Mouse (Mus musculus): ENCODE results near the gene Ccdc103.

The Ccdc103 gene

DNA sequence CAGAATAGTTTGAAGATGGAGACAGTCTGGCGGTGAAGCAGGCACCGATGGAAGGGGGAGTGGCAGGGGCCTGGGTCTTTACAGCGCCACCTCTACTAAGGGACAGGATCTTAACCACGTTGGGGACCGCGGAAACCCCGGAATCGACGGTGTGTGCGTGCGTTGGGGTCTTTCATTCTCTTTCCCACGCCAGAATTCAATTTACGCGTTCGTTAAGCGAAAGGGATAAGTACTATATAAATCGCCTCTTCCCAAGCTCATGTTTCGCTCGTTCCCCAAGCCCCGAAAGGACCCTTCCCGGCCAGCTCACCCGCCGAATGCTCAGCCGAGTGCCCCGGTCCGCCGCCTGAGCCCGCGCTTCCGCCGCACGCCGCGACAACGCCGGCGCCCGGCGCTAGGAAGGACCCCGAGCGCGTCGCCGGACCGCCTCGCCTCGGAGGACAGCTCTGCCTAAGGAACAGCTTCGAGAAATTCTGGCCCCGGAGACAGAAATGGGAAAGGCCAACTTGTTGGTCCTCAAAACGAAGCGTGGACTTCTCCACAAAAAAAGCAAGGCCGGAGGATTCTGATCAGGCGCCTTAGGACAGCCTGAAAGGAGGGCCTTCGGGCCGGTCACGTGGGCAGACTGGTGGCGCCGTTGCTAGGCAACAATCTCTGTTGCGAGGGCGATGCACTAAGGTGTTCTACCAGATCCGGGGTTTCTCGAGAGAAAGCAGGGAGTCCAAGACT lies at the start of gene Ccdc103, which contains the start of gene Eftud2:
Gene Ccdc103 (plus strand): TSS at position 620 of the 729 bp plus-strand sequence.
Gene Eftud2 (minus strand): TSS at position 401 of the 729 bp plus-strand sequence.
- peak; percentile 92 to 95 for DNase-seq

DNA sequence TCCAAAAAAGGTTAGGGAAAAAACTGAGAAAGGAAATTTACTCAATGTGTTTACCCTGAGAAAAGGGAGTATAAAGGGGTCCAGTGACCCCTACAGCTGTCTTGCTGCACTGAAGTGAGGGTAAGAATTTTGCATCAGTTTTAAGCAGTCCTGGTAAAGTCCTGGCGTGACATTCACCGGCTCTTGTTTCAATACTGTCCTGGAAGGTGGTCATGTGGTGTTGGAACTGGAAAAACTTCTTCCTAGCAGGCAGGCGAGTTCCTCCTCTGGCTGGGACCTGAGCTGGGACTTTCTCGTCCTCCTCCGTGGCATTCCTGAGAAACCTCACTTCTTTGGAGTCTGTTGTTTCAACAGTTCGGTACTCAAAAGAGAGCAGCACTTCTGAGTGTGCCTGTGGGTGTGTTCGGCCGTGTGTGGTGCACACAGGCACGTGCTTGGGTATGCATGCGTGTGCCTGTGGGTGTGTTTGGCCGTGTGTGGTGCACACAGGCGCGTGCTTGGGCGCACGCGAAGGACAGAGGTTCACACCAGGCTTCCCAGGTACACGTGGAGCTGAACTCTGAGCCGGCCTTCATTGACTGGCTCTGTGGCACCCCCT lies 48.2 kb upstream of the Ccdc103 start:
- no peak for DNase-seq

DNA sequence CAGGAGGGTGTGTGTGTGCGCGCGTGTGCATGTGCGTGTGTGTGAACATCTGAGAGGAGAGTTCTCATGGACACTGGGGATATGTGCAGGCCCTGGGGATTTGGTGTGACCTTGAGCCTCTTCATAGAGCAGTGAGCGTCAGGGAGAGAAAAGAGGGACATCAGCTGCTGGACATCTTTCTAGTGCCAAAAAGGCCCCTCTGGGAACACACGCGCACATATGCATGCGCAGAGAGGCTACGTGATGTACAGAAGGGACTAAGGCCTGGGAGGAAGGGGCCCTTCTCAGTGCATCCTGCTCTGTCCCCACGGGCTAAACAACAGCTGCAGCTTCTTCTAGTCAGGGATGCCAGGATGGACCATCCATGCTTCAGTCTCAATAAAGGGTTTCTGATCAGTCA lies 46.8 kb upstream of the Ccdc103 start:
- DNase-seq, result no peak

DNA sequence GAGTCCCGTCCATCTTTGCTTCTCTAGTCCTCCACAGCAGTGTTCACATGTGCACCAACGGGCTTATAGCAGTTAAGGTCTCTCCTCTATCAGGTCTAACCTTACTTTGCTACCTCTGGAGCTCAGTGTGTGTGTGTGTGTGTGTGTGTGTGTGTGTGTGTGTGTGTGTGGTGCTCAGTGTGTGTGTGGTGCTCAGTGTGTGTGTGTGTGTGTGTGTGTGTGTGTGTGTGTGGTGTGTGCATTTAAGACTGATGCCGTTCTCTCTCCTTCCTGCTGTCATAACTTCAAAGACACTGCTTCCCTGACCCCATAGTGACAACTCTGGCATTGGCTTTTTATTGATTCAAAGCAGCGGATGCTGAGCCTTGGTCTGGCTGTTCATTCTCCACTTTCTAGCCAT lies 45.5 kb upstream of the Ccdc103 start, which contains the start of gene Higd1b:
Gene Higd1b (plus strand): TSS at position 301 of the 400 bp plus-strand sequence.
- no peak for DNase-seq

DNA sequence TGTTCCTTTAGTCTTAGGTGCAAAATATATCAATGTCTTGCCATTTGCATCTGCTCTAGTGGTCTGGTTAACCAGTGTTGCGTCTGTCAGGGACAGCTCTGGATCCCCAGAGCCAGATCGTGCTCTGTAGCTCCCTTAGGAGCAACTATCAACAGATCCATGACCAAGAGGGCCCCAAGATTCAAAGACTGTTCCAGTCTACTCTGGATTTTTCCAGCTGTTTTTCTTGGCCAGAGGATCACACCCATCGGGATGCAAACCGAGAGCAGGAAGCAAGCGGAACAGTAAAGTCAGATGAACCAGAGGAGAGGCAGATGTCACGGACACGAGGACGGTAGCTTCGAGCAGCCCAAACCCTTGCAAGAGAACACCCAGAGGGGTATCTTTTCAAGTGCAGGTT lies 44.9 kb upstream of the Ccdc103 start:
- no peak for DNase-seq

DNA sequence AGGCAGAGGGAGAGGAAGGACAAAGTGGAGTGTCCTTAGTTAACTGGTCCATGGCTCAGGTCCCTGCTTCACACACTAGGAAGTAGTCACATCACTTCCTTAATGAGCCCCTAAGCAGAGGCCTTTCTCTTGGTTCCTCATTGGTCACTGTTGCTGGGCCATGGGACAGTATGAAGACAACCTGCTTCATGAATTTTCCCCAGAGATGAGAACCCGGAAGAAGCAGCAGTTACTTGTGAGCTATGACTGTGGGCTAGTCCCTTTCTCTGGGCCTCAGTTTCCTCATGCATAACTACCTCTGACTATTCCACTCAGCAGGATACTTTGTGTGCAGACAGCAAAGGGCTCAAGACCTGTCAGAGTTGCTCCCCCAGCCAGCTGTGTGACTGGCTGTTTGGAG lies 43.6 kb upstream of the Ccdc103 start:
- no peak for DNase-seq

DNA sequence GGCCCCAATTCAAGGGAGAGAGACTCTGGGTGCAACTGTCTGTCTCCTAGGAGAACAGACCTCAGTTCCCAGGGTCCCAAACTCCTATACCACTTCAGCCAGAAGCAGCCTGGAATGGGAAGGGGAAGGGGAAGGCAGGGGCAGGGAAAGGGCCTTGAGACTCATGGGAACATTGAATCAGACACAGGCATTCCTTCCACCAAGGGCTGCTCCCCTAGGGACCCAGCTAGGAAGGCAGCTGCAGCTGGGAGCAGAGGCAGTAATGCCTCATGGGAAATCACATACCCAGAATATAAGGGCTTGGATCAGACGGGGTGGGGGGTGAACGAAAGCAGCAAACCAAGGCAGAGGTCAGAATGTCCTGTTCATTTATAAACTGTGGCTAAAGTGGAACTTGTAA lies 42.9 kb upstream of the Ccdc103 start:
- peak in 1 of 2 experiments; percentile 34 for DNase-seq

DNA sequence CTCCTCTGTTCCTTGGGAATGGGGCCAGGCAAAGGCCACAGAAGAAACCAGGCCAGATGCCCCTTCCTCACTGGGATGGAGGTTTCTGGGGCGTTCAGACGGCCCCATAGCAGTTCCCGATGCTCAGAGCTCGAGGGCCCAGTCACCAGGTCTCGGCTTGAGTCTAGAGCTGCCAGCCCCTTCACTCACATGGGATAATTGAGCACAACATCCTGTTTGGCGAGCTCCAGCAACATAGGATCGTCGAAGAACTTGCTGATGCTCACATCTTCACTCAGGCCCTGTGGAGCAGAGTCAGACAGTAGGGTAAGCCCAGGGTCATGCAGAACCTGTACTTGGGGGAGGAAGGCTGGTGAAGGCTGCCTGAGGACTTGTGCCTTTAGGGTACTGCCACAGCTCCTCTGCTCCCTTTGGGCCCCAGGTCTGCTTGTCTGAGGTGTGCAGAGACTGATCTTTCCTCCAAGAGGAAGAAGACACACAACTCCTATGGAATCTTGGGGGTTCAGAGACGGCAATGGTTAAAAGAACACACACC lies 42.3 kb upstream of the Ccdc103 start:
- DNase-seq, result no peak

DNA sequence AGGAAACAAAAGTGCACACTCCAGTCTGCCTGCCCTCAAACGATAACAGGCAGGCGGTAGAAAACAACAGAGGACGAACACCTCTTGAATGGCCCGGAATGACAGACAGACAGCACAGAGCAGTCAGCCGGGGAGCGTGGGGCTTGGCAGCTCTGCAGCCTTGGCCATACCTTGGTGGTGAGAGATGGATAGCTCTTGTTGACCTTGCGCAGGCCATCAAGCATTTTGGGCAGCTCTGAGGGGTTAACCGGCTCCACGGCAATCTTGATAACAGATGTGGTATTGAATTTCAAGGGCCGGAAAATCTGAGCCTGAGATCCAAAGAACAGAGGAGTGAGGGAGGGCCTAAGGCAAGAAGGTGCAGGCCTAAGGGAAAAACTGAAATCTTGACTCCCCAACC lies 35.1 kb upstream of the Ccdc103 start:
- no peak for DNase-seq

DNA sequence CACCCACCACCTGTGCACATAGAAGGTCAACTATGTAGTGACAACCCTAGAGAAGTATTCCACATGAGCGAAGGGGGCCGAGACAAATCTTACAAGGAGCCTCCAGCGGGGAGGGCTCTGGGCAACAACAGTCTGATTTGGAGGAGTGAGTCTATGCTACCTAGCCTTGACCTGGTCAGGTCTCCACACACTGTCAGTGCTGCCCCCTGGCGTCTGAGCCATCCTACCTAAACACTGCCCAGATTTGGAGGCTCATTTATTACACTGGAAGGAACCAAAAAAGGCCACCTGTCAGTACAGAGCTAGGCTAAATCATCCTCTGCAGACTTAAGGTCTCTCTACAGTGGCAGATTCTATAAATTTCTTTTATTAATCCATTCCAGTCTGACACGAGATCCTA lies 29.1 kb upstream of the Ccdc103 start:
- peak; percentile 69 to 93 for DNase-seq

DNA sequence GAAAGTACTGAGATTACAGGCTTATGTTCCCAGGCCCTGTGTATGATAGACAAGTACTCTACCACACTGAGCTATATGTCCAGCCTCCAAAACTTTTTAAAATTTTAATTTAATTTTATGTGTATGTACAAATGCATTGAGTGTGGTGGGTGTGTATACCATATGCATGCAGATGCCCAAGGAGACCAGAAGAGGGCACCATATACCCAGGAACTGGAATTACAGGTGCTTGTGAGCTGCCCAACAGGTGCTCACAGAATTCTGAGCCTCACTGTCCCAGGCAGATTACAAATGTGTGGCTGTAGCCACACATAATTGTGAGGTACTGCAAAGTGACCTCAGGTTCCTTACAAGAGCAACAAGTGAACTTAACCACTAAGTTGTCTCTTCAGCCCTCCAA lies 27.2 kb upstream of the Ccdc103 start:
- no peak for DNase-seq

DNA sequence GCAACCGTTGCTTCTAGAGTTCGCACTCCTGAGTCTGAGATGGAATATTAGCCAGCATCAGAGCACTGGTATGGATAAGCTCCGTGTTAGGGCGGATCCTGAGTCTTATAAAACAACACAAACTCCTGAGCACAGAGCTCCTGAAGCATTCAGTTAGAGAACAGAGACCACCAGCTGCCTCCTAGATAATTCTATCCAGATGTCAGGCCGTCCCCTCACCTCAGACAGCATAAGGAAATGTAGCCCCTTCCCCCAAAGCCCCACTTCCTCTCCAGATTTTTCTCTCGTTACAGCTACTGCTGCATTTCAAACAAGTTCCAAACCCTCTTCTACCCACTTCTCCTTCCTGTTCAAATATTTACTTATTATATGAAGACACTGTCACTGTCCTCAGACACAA lies 25.1 kb upstream of the Ccdc103 start:
- no peak for DNase-seq

DNA sequence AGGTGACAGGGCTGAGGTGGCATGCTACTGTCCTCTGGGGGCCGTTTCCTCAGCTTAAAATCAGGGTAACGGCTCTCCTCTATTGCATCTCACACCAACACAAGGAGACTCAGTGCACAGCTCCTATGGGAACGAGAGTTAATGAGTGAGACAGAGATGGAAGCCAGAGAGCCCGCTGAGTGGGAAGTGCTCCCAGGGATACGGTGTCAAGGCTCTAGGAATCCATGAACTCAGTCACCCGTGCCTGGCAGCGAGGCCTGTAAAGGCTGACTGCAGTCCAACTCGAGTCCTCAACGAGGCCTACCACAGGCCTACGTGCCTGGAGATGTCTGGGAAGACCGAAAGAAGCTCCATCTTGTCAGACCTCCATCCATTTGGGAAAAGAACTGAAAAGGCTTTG lies 22.1 kb upstream of the Ccdc103 start:
- DNase-seq, result no peak

DNA sequence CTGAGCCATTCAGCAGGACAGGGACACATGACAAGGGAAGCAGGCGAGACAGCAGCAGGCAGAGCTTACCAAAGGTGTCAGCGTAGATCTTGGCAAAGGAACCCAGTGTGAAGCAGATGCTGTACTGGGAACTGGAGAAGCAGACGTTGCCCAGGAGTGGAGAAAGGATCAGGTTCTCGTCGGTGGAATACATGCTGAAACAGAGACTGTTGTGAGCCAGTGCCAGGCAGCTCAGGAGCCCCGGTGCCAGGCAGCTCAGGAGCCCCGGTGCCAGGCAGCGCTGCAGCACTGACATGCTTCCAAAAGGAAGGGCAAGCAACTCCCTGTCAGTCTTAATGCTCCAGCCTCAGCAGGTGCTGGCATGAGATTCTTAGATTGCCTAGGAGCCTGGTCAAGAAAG lies 21.1 kb upstream of the Ccdc103 start:
- DNase-seq, result no peak

DNA sequence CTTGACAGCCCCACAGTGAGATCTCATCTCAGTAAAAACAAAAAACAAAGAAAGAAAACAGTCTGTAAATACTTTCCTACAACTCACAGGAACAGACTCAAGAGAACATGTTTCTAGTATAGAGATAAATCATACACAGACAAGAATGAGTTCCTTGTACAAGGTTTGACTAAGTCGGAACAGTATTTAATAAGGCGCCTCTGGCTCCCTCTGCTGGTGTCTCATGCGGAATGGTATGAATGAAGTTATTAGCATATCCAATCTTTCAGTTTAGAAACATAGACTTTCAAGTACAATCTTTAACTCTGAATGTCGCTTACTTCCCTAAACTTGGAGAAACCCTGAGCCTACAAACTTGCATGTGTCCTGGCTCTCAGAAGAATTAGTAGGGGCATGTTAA lies 16.7 kb upstream of the Ccdc103 start:
- DNase-seq, result peak; percentile 74 to 91

DNA sequence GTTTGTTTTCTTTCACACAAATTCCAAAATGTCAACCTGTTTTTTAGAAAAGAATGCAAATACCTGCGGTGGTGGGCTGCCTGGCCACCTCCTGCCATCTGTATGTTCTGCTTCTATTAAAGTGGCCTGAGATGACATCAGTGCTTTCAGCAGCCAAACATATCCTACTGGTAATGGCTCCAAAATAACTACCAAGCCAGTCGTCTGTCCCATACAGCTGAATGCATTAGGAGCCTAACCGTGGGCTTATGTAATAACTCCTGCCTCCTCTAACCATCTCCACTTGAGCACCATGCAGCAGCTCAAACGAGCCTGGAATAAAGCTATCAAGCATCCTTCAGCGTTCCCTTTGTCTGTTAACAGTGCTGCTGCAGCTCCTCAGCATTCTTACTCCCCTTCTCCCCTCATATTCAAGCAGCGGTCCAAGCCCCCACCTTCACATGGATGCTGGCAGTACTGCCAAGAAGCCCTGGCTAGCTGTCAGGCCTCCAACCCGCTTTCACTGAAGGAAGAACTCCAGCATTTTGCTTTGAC lies 6.1 kb upstream of the Ccdc103 start:
- no peak for DNase-seq

DNA sequence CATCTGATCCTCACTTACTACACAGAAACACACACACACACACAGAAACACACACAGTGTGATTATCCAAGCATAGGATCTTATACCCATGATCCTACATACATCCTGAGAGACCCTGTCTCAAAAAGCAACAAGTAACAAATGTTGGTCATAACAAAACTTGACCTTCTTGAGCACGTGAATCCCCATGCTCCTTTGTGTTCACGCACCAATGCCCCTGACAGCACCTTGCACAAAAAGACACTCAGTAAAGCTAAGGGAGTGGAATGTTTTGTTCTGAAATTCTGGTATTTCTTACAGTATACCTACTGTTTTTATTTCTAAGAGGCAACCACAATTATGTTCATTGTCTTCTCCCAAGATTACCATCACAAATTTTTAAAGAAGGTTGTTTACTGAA lies 1.4 kb upstream of the Ccdc103 start:
- no peak for DNase-seq

DNA sequence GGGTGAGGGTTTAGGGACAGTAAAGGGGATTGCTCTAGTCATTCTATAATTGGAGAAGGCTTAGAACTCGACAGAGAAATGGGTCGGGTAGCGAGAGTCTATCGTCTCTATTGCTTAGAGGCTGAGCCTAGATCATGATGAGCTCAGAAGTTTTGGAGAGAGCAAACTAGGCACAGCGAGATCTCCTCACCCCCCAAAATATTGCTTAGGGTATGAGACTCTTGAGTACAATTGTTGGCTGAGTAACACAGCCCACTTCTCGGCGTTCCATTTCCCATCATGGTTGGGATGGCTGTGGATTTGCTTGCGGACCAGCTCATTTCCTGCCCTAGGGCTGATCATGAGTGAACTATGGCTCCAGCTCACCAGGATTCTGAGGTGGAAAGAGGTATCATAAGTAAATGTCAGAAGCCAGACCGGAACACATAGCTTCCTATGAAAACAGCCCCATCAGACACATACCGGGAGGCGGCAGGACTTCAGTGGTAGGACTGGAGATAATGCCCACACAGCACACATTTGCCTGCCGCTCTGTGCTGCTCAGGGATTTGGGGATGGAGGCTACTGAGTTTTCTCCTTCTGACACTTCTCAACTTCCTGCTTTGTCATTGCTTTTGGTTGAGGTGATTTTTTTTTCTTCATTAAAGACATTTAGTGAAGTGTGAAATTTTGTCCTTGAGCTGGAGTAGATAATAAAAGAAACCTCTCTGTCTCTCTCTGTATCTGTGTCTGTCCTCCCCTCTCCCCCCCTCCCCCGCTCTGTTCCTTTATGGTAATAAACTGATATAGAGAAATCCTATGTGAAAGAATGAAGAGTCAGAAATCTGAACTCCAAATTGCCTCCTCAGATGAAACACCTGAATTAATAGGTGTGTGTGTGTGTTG lies 552 bp downstream of the Ccdc103 start:
- no peak for DNase-seq

DNA sequence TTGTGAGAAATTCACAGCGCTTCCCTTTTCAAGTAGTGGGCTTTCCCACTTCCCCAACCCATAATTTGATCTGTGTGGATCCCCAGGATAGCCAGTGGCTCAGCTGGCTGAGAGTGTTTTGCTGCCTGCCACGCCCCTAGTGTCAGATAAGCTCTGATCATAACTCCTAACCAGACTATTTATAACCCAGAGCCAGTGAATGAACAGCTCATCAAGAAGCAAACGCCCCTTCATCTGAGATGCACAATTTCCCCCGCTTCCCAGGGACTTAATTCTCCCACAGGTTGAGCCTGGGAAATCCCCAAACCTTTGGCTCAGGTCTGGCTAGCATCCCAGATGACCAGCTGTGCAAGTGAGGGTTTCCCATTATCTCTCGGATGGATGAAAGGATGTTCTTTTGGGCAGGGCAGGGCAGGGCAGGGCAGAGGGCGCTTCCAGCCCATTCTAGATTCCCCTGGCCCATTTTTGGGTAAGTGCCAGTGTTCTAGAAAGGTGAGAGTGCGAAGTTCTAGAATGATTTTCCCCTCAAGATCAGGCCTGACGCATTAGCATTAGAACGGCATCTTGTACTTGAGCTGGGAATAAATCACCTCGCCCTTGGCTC lies 3.7 kb downstream of the Ccdc103 start, which contains the start of gene Fam187a:
Gene Fam187a (plus strand): TSS at position 554 of the 604 bp plus-strand sequence.
- DNase-seq, result no peak

DNA sequence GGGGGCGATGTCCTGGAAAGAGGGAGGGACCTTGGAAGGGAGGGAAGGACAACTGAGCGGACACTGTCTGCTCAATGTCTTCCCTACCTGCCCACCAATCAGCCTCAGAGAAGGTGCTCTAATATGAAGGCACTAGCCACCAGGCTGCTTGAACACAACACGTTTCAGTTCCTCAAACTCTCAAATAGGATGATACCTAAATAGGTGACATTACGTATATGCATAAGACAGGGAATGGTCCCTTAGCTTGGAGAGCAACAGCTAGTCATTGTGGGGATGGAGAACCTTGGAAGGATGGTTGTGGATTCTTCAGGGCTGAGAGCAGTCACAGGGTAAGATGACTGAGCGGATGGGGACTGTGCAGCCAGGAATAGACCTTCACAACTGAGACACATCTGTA lies 6.4 kb downstream of the Ccdc103 start:
- DNase-seq, result no peak

DNA sequence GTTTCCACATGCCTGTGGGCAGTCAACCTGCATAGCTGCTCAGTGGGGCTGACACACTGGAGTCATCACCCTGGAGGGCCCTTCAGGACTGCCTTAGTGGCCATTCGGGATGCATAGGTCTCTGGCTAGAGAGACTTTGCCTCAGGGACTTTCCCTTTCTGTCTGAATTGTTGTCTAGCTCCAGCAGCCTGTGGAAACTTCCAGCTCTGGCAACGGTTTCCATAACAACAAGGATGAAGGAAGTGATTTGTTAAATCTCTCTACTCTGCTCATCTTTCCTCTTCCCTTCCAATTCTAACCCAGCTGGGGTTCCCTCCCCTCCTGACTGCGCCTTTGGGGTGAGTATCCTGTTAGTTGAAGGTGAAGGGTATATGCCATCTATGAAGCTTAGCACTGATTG lies 7.1 kb downstream of the Ccdc103 start:
- DNase-seq, result no peak

DNA sequence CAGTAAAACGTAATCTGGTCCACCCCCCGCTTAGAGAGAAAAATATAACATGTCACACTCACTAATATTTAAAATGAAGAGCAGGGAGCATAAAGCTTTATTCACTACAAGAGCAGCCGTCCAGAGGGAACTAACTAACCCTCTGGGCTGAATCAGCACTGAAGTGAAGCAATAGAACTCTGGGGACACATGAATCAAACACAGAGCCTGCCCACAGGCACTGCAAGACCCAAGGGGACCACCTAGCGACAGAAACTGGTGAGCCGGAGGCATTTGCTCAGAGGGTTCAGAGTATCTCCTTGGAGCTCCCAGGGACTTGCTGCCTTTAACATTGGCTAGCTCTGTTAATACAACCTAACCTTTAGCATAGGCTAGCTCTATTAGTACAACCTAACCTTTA lies 9.1 kb downstream of the Ccdc103 start:
- no peak for DNase-seq
